ENCODE assay signal across 21 mouse cellular contexts in genomic region chr14:96471336-96471735, GRCm38 (mm10). TPM values are rescaled to one million over a fixed set of nuclear protein-coding genes. Genes with fewer than 3 reads are reported as not detected.
DNase-seq lines count a peak whose midpoint lies in the region; ATAC-seq and TF ChIP-seq lines count a peak whose summit lies in the region.
"Had no signal": no experiment of that assay in that cellular context is flagged by ENCODE, and none has a peak within 500 bp of the region (broad histone marks: within the 10 kb centered on the region; RNA-seq: fewer than 3 reads in every experiment).

No protein-coding gene starts in this region.

- no peaks in the 10 kb centered on the region for H3K9me3 ChIP-seq in forebrain, embryonic 14.5 days (replicated peaks; ENCODE audit: control insufficient read depth, low read length)
- H3K9me3 ChIP-seq in forebrain, embryonic 10.5 days, result no peaks in the 10 kb centered on the region
- H3K9me3 ChIP-seq in hindbrain, postnatal 0 days (ENCODE audit: low read length), result no peaks in the 10 kb centered on the region
- no peaks in the 10 kb centered on the region for H3K9me3 ChIP-seq in hindbrain, embryonic 10.5 days
- H3K9me3 ChIP-seq: embryonic facial prominence, embryonic 10.5 days; embryonic facial prominence, embryonic 12.5 days; forebrain, embryonic 15.5 days had no signal

- no peaks in the 10 kb centered on the region for H3K4me1 ChIP-seq in forebrain, embryonic 14.5 days (ENCODE audit: control insufficient read depth, insufficient read depth, low read length)
- no peaks in the 10 kb centered on the region for H3K4me1 ChIP-seq in forebrain, embryonic 10.5 days
- H3K4me1 ChIP-seq in hindbrain, postnatal 0 days (ENCODE audit: insufficient read depth, low read length), result no peaks in the 10 kb centered on the region
- no peaks in the 10 kb centered on the region for H3K4me1 ChIP-seq in hindbrain, embryonic 10.5 days (replicated peaks)
- H3K4me1 ChIP-seq: embryonic facial prominence, embryonic 10.5 days; embryonic facial prominence, embryonic 12.5 days had no signal

- peak; percentile 65; the same call in 1 of the 2 replicates for ATAC-seq in forebrain, embryonic 14.5 days
- no peak for ATAC-seq in hindbrain, postnatal 0 days
- ATAC-seq: forebrain, postnatal 0 days had no signal

- TF ChIP-seq CTCF in hindbrain, postnatal 0 days (IDR thresholded peaks at IDR 0.05; ENCODE audit: low read depth), result no peak

- no peaks in the 10 kb centered on the region for H3K27me3 ChIP-seq in forebrain, embryonic 14.5 days (replicated peaks; ENCODE audit: control insufficient read depth, insufficient read depth, low read length)
- H3K27me3 ChIP-seq in forebrain, embryonic 10.5 days (ENCODE audit: poor library complexity, severe bottlenecking), result no peaks in the 10 kb centered on the region
- no peaks in the 10 kb centered on the region for H3K27me3 ChIP-seq in hindbrain, postnatal 0 days (ENCODE audit: insufficient read depth, low read length)
- H3K27me3 ChIP-seq in hindbrain, embryonic 10.5 days (ENCODE audit: insufficient read depth, poor library complexity, severe bottlenecking), result no peaks in the 10 kb centered on the region
- H3K27me3 ChIP-seq: embryonic facial prominence, embryonic 12.5 days; forebrain, embryonic 15.5 days had no signal

- DNase-seq in forebrain, embryonic 14.5 days (ENCODE audit: low spot score), result peak; percentile 49
- DNase-seq in forebrain, embryonic 10.5 days (ENCODE audit: extremely low spot score, low spot score), result no peak
- peak; percentile 21 for DNase-seq in hindbrain, postnatal 0 days (ENCODE audit: low spot score)
- DNase-seq in hindbrain, embryonic 10.5 days (ENCODE audit: low spot score), result no peak
- peak; percentile 24 for DNase-seq in retina, postnatal 1 day
- DNase-seq in retina, embryonic 14.5 days (ENCODE audit: low spot score), result no peak
- no peak for DNase-seq in liver
- DNase-seq: adrenal gland, adult 2 months; adrenal gland, postnatal 10 days; adrenal gland, postnatal 25 days; cerebellum, adult 11-12 months; cerebellum, adult 2 months; cerebellum, adult 9-10 months; cerebellum, postnatal 10 days; cerebellum, postnatal 25 days; forebrain, postnatal 0 days had no signal

- H3K4me3 ChIP-seq in forebrain, embryonic 14.5 days (ENCODE audit: low read depth, low read length), result no peak overlapping the region
- H3K4me3 ChIP-seq in forebrain, embryonic 10.5 days, result no peak overlapping the region
- H3K4me3 ChIP-seq in hindbrain, postnatal 0 days (ENCODE audit: low read length), result no peak overlapping the region
- no peak overlapping the region for H3K4me3 ChIP-seq in hindbrain, embryonic 10.5 days
- H3K4me3 ChIP-seq: embryonic facial prominence, embryonic 10.5 days; embryonic facial prominence, embryonic 12.5 days; forebrain, embryonic 15.5 days had no signal

- H3K9ac ChIP-seq in forebrain, embryonic 14.5 days (ENCODE audit: low read length), result no peak overlapping the region
- H3K9ac ChIP-seq in hindbrain, postnatal 0 days (replicated peaks; ENCODE audit: low read length), result no peak overlapping the region
- H3K9ac ChIP-seq: embryonic facial prominence, embryonic 12.5 days; forebrain, embryonic 15.5 days; forebrain, postnatal 0 days had no signal

- H3K36me3 ChIP-seq in forebrain, embryonic 14.5 days (ENCODE audit: control insufficient read depth, insufficient read depth, low read length), result no peaks in the 10 kb centered on the region
- no peaks in the 10 kb centered on the region for H3K36me3 ChIP-seq in forebrain, embryonic 10.5 days (replicated peaks)
- H3K36me3 ChIP-seq in hindbrain, postnatal 0 days (ENCODE audit: insufficient read depth, low read length), result no peaks in the 10 kb centered on the region
- no peaks in the 10 kb centered on the region for H3K36me3 ChIP-seq in hindbrain, embryonic 10.5 days
- H3K36me3 ChIP-seq: embryonic facial prominence, embryonic 10.5 days; embryonic facial prominence, embryonic 12.5 days; forebrain, embryonic 15.5 days had no signal

- H3K4me2 ChIP-seq in forebrain, embryonic 14.5 days (ENCODE audit: low read length), result no peak overlapping the region
- no peak overlapping the region for H3K4me2 ChIP-seq in hindbrain, postnatal 0 days (ENCODE audit: low read depth, low read length)
- H3K4me2 ChIP-seq: embryonic facial prominence, embryonic 12.5 days; forebrain, embryonic 15.5 days had no signal

- no peak overlapping the region for H3K27ac ChIP-seq in forebrain, embryonic 14.5 days (ENCODE audit: low read depth, low read length)
- H3K27ac ChIP-seq in forebrain, embryonic 10.5 days, result no peak overlapping the region
- no peak overlapping the region for H3K27ac ChIP-seq in hindbrain, postnatal 0 days
- no peak overlapping the region for H3K27ac ChIP-seq in hindbrain, embryonic 10.5 days
- H3K27ac ChIP-seq: embryonic facial prominence, embryonic 10.5 days; embryonic facial prominence, embryonic 12.5 days; forebrain, embryonic 15.5 days had no signal

RNA-seq across cellular contexts. Expression of gene Klhl1, which starts 47.6 kb away (rescaled TPM):
- 2.0 and 2.9 TPM in 2 replicates for polyA plus RNA-seq in forebrain, embryonic 14.5 days (2014; fragmentation: Nextera tagmentation; extraction: Ambion mirVana)
- 0.05 and 0.06 TPM in 2 replicates for polyA plus RNA-seq in forebrain, embryonic 10.5 days (2016; fragmentation: Nextera tagmentation; extraction: Ambion mirVana)
- 10.1 and 10.8 TPM in 2 replicates for total RNA-seq in hindbrain, postnatal 0 days (2014; rRNA removed)
- polyA plus RNA-seq in hindbrain, postnatal 0 days (2015; fragmentation: Nextera tagmentation; extraction: Ambion mirVana), result 6.7 and 7.2 TPM in 2 replicates
- polyA plus RNA-seq in hindbrain, embryonic 10.5 days (2016; fragmentation: Nextera tagmentation; extraction: Ambion mirVana), result 0.36 and 0.54 TPM in 2 replicates
- total RNA-seq: adrenal gland, adult 2 months; adrenal gland, postnatal 10 days; adrenal gland, postnatal 25 days; ES-E14; MEL had no signal
- polyA plus RNA-seq: adrenal gland, adult 2 months had no signal

Comparison
In these comparisons a context has a peak if more than half of its experiments do, and no peak if none do; other contexts are left out.
1. DNase-seq: peak in forebrain, embryonic 14.5 days (single experiment), hindbrain, postnatal 0 days (single experiment) and retina, postnatal 1 day (single experiment); none in forebrain, embryonic 10.5 days (single experiment), hindbrain, embryonic 10.5 days (single experiment), retina, embryonic 14.5 days (single experiment) and liver (single experiment).